Mouse (Mus musculus): ENCODE results near the gene Metrnl.

GRCm38 (mm10) chr11:121738616-121739015, 37.3 kb downstream of the Metrnl start:
- TF ChIP-seq CTCF (IDR thresholded peaks at IDR 0.05; ENCODE audit: low read depth, low read length) (no peak), POLR2A (IDR thresholded peaks at IDR 0.05; ENCODE audit: borderline replicate concordance, low read depth, low read length) (no peak)

All from bone marrow macrophage, adult 2 months (primary cell).